Mouse (Mus musculus) spleen, embryonic (tissue): ENCODE results near the gene Mlh3.

Source experiments
- CTCF ChIA-PET: fragments of 350-600 bp; sonication (Branson Sonifier 250); formaldehyde crosslinking; loops from one replicate; lab custom pipeline; 2022; lab: Charles Lee

Mlh3 gene

GRCm38 (mm10) chr12:85270319-85270718 lies at the start of gene Mlh3:
Gene Mlh3 (minus strand): TSS chr12:85270599.
- CTCF ChIA-PET, result no interaction called here

- CTCF ChIA-PET, result no interaction called here
Observed at GRCm38 (mm10) chr12:85308651-85309050, 38.3 kb upstream of the Mlh3 start.

- CTCF ChIA-PET, result interaction anchor here (0.6 to 1.8 kb wide), 7 partner anchors 20 to 137 kb away, joined by 3 to 5 read pairs (median 4); partner anchors contain the start of gene Eif2b2
Observed at GRCm38 (mm10) chr12:85305247-85305892, 35.0 kb upstream of the Mlh3 start.

GRCm38 (mm10) chr12:85304725-85305124 lies 34.3 kb upstream of the Mlh3 start:
- CTCF ChIA-PET, result interaction anchor here (1.1 to 1.8 kb wide), 3 partner anchors 85 to 134 kb away, joined by 3 to 5 read pairs (median 5); partner anchors contain the start of gene Eif2b2

- CTCF ChIA-PET, result interaction anchor here (0.7 kb wide), 1 partner anchor 184 kb away, joined by 5 read pairs; no protein-coding TSS in a partner anchor
Observed at GRCm38 (mm10) chr12:85303256-85303655, 32.9 kb upstream of the Mlh3 start.

- CTCF ChIA-PET, result no interaction called here
Observed at GRCm38 (mm10) chr12:85298835-85299180, 28.4 kb upstream of the Mlh3 start.

GRCm38 (mm10) chr12:85298127-85298834 lies 27.9 kb upstream of the Mlh3 start:
- CTCF ChIA-PET, result no interaction called here

- CTCF ChIA-PET, result no interaction called here
Observed at GRCm38 (mm10) chr12:85297345-85297997, 27.1 kb upstream of the Mlh3 start.

- CTCF ChIA-PET, result no interaction called here
Observed at GRCm38 (mm10) chr12:85296915-85297314, 26.5 kb upstream of the Mlh3 start.

GRCm38 (mm10) chr12:85295506-85295905 lies 25.1 kb upstream of the Mlh3 start:
- CTCF ChIA-PET, result interaction anchor here (0.7 kb wide), 1 partner anchor 44 kb away, joined by 18 read pairs; the partner anchor contains the start of gene Nek9

GRCm38 (mm10) chr12:85292906-85293305 lies 22.5 kb upstream of the Mlh3 start:
- CTCF ChIA-PET, result no interaction called here

- CTCF ChIA-PET, result no interaction called here
Observed at GRCm38 (mm10) chr12:85292288-85292687, 21.9 kb upstream of the Mlh3 start.

GRCm38 (mm10) chr12:85291541-85291940 lies 21.1 kb upstream of the Mlh3 start:
- CTCF ChIA-PET, result no interaction called here

GRCm38 (mm10) chr12:85290633-85291032 lies 20.2 kb upstream of the Mlh3 start:
- CTCF ChIA-PET, result no interaction called here

GRCm38 (mm10) chr12:85289157-85290000 lies 19.0 kb upstream of the Mlh3 start:
- CTCF ChIA-PET, result interaction anchor here (0.7 kb wide), 1 partner anchor 175 kb away, joined by 6 read pairs; no protein-coding TSS in a partner anchor

GRCm38 (mm10) chr12:85288486-85289156 lies 18.2 kb upstream of the Mlh3 start, which contains the start of gene Zc2hc1c:
Gene Zc2hc1c (plus strand): TSS chr12:85288591.
- CTCF ChIA-PET, result no interaction called here

GRCm38 (mm10) chr12:85287809-85288485 lies 17.5 kb upstream of the Mlh3 start, which contains the start of gene Acyp1:
Gene Acyp1 (minus strand): TSS chr12:85288438.
- CTCF ChIA-PET, result no interaction called here

- CTCF ChIA-PET, result interaction anchor here (0.6 kb wide), 2 partner anchors 337 to 589 kb away, joined by 3 to 5 read pairs; no protein-coding TSS in a partner anchor
Observed at GRCm38 (mm10) chr12:85286941-85287340, 16.5 kb upstream of the Mlh3 start.

- CTCF ChIA-PET, result interaction anchor here (1.1 to 1.2 kb wide), 2 partner anchors 20 to 115 kb away, joined by 3 to 4 read pairs; no protein-coding TSS in a partner anchor
Observed at GRCm38 (mm10) chr12:85284996-85285395, 14.6 kb upstream of the Mlh3 start.

- CTCF ChIA-PET, result no interaction called here
Observed at GRCm38 (mm10) chr12:85284331-85284730, 13.9 kb upstream of the Mlh3 start.
